Mouse (Mus musculus) lung, adult 18-20 months (tissue): ENCODE measurements around the gene Foxp1.

Experiments used
- DNase-seq, 2 experiments: peaks; one replicate each; pipeline ENCODE4 v3.0.0; 2022; ENCODE audit warnings: mixed read lengths in 2 of 2

The Foxp1 gene

GRCm38 (mm10) chr6:98931881-98932540 lies 590.5 kb downstream of the Foxp1 start:
- DNase-seq: no peak

- no peak for DNase-seq
These were observed 591.7 kb downstream of the Foxp1 start for GRCm38 (mm10) chr6:98930652-98931300.

GRCm38 (mm10) chr6:98928365-98928764 lies 594.2 kb downstream of the Foxp1 start:
- DNase-seq: no peak

- DNase-seq: no peak
These were observed 621.3 kb downstream of the Foxp1 start for GRCm38 (mm10) chr6:98901259-98901658.

GRCm38 (mm10) chr6:98878208-98878607 lies 644.3 kb downstream of the Foxp1 start:
- no peak for DNase-seq

GRCm38 (mm10) chr6:98876401-98876800 lies 646.1 kb downstream of the Foxp1 start:
- DNase-seq: no peak
